Mouse (Mus musculus) liver, postnatal 0 days (tissue): ENCODE measurements at regions not wholly inside any gene's neighbourhood (a gene's known extent, or its start where the extent isn't known, plus 50 kb on each side); places are given as distances from the start of the nearest gene placed in this dataset.

ENCODE experiments used
- CTCF ChIP-seq: sonication (generic); IDR thresholded peaks from 2 replicates; pipeline ENCODE4 v1.5.1; 2016; ENCODE audit warnings: antibody characterized with exemption, low read depth
- EP300 ChIP-seq: IDR thresholded peaks from 2 replicates; pipeline ENCODE4 v1.6.1; 2016; ENCODE audit warnings: antibody characterized with exemption, low read depth, mild to moderate bottlenecking

DNA sequence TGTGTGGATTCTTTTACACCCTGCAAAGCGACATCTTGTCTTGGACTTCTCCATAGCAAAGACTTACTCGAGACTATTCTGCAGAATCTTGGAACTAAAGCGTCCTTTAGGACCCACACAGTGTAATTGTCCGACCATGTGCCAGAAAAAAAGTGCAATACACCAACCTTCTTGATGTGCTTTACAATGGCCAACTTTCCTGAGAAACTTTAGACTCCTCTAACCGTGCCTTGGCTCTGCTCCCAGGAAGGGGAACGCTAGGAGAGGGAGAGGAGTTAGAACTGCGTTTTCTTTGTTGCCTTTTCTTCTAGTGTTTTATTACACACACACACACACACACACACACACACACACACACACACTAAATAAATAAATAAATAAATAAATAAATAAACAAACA, 515.1 kb upstream of the Mgmt start:
- TF ChIP-seq CTCF (no peak), EP300 (no peak)
